ENCODE assay signal across 8 mouse cellular contexts in genomic region chr5:109795967-109796652, GRCm38 (mm10). TPM values are rescaled to one million over a fixed set of nuclear protein-coding genes. Genes with fewer than 3 reads are reported as not detected.
A peak's percentile ranks its signal among the peaks of the same experiment; 100 is the strongest.
DNase-seq lines count a peak whose midpoint lies in the region; ATAC-seq and TF ChIP-seq lines count a peak whose summit lies in the region.
"Not testable (repeated sequence)": the region's sequence is repeated elsewhere in the genome, so short reads cannot be mapped to it uniquely, and the experiment has no call there.

No protein-coding gene starts in this region.

- 3% methylated on average over 25 of the region's 25 CpGs for WGBS in hindbrain, embryonic 12.5 days
- under 1% methylated on average over 25 of the region's 25 CpGs for WGBS in lung, postnatal 0 days

- H3K36me3 ChIP-seq in hindbrain, embryonic 12.5 days; lung, postnatal 0 days (ENCODE audit: insufficient read depth, low read length): not testable (repeated sequence)

- TF ChIP-seq CTCF in lung, postnatal 0 days (IDR thresholded peaks at IDR 0.05): not testable (repeated sequence)

- H3K4me3 ChIP-seq in hindbrain, embryonic 12.5 days: peak overlapping the region; percentile 59
- peak overlapping the region; percentile 54 for H3K4me3 ChIP-seq in lung, postnatal 0 days (ENCODE audit: low read depth, low read length)

- not testable (repeated sequence) for H3K9me3 ChIP-seq in hindbrain, embryonic 12.5 days (replicated peaks); lung, postnatal 0 days (ENCODE audit: low read length)

- peak overlapping the region; percentile 65 for H3K9ac ChIP-seq in hindbrain, embryonic 12.5 days
- peak overlapping the region; percentile 44; the same call in 1 of the 2 replicates for H3K9ac ChIP-seq in lung, postnatal 0 days (replicated peaks; ENCODE audit: low read depth)

- not testable (repeated sequence) for H3K4me1 ChIP-seq in hindbrain, embryonic 12.5 days; lung, postnatal 0 days (ENCODE audit: insufficient read depth, low read depth, low read length)

- H3K27me3 ChIP-seq in hindbrain, embryonic 12.5 days; lung, postnatal 0 days (replicated peaks; ENCODE audit: insufficient read depth, low read length): not testable (repeated sequence)

- peak; percentile 97 for ATAC-seq in hindbrain, embryonic 12.5 days (ENCODE audit: low FRiP score)
- ATAC-seq in lung, postnatal 0 days: peak; percentile 94

- H3K27ac ChIP-seq in hindbrain, embryonic 12.5 days; lung, postnatal 0 days (ENCODE audit: low read length): not testable (repeated sequence)

- TF ChIP-seq EP300 in lung, postnatal 0 days (IDR thresholded peaks at IDR 0.05): not testable (repeated sequence)

- peak overlapping the region; percentile 70 for H3K4me2 ChIP-seq in hindbrain, embryonic 12.5 days (replicated peaks)
- peak overlapping the region; percentile 64 for H3K4me2 ChIP-seq in lung, postnatal 0 days (replicated peaks; ENCODE audit: low read depth, low read length)

- DNase-seq in NIH3T3 (ENCODE audit: low read depth): peak; percentile 72
- peak; percentile 26 to 30 for DNase-seq in cerebellum, postnatal 10 days
- peak; percentile 4 to 24 for DNase-seq in frontal cortex, postnatal 10 days (ENCODE audit: low spot score in 2 of 2)
- DNase-seq in layer of hippocampus, postnatal 10 days (ENCODE audit: low spot score in 2 of 2): peak; percentile 40 to 49
- DNase-seq in lung, postnatal 0 days (ENCODE audit: low spot score): peak; percentile 43
- DNase-seq in ovary, postnatal 10 days (ENCODE audit: low spot score): peak; percentile 30
- DNase-seq in thymus, postnatal 14 days: peak; percentile 58

RNA-seq across cellular contexts. Expression of gene 4930522L14Rik, which starts 44.4 kb away (rescaled TPM):
- 5.1 and 6.0 TPM in 2 replicates for polyA plus RNA-seq in hindbrain, embryonic 12.5 days (2016; fragmentation: Nextera tagmentation; extraction: Ambion mirVana)
- total RNA-seq in layer of hippocampus, postnatal 10 days (2021): 1 to 10 TPM; 3.5 to 4.4 TPM
- polyA plus RNA-seq in lung, postnatal 0 days (2015; fragmentation: Nextera tagmentation; extraction: Ambion mirVana): 9.3 and 10.3 TPM in 2 replicates

Comparison
In these comparisons a context has a peak if more than half of its experiments do, and no peak if none do; other contexts are left out.
1. DNase-seq: peak in every context shown above with its lines; median percentile 72 in NIH3T3; 58 in thymus, postnatal 14 days; 44 in layer of hippocampus, postnatal 10 days; 43 in lung, postnatal 0 days; 30 in ovary, postnatal 10 days; 28 in cerebellum, postnatal 10 days; 14 in frontal cortex, postnatal 10 days.